ENCODE assay signal across 11 mouse cellular contexts in genomic region chr6:49009161-49009555, GRCm38 (mm10). TPM values are rescaled to one million over a fixed set of nuclear protein-coding genes. Genes with fewer than 3 reads are reported as not detected.
A peak's percentile ranks its signal among the peaks of the same experiment; 100 is the strongest.
DNase-seq lines count a peak whose midpoint lies in the region; ATAC-seq and TF ChIP-seq lines count a peak whose summit lies in the region.
"Had no signal": no experiment of that assay in that cellular context is flagged by ENCODE, and none has a peak within 500 bp of the region (broad histone marks: within the 10 kb centered on the region; RNA-seq: fewer than 3 reads in every experiment).

No protein-coding gene starts in this region.

- H3K4me3 ChIP-seq in forebrain, embryonic 11.5 days (ENCODE audit: low read depth, low read length) = no peak overlapping the region
- H3K4me3 ChIP-seq in forebrain, embryonic 16.5 days (replicated peaks; ENCODE audit: low read length) = no peak overlapping the region
- H3K4me3 ChIP-seq in liver, postnatal 0 days (ENCODE audit: low read depth, low read length) = no peak overlapping the region
- no peak overlapping the region for H3K4me3 ChIP-seq in hindbrain, embryonic 16.5 days (ENCODE audit: low read length)

- peak overlapping the region; percentile 39; the same call in 1 of the 2 replicates for H3K4me2 ChIP-seq in forebrain, embryonic 11.5 days (ENCODE audit: low read depth, low read length, severe bottlenecking)
- H3K4me2 ChIP-seq in forebrain, embryonic 16.5 days (ENCODE audit: low read length) = no peak overlapping the region
- H3K4me2 ChIP-seq in liver, postnatal 0 days (ENCODE audit: low read depth, low read length) = peak overlapping the region; percentile 65
- peak overlapping the region; percentile 61 for H3K4me2 ChIP-seq in hindbrain, embryonic 16.5 days (ENCODE audit: low read length)

- 28% methylated on average over 7 of the region's 7 CpGs for whole genome bisulfite sequencing in forebrain, embryonic 11.5 days
- 7% methylated on average over 7 of the region's 7 CpGs for WGBS in forebrain, embryonic 16.5 days
- 55% methylated on average over 7 of the region's 7 CpGs for WGBS in liver, postnatal 0 days (ENCODE audit: insufficient replicate concordance)
- WGBS in hindbrain, embryonic 16.5 days = 42% methylated on average over 7 of the region's 7 CpGs

- H3K36me3 ChIP-seq in forebrain, embryonic 11.5 days (ENCODE audit: control insufficient read depth, insufficient read depth, low read length) = no peaks in the 10 kb centered on the region
- no peaks in the 10 kb centered on the region for H3K36me3 ChIP-seq in forebrain, embryonic 16.5 days (ENCODE audit: control insufficient read depth, insufficient read depth)
- no peaks in the 10 kb centered on the region for H3K36me3 ChIP-seq in liver, postnatal 0 days (replicated peaks; ENCODE audit: insufficient read depth, low read length)
- H3K36me3 ChIP-seq in hindbrain, embryonic 16.5 days (ENCODE audit: control insufficient read depth, insufficient read depth, low read length) = no peaks in the 10 kb centered on the region

- no peak for DNase-seq in forebrain, embryonic 11.5 days (ENCODE audit: low spot score)
- no peak for DNase-seq in liver, postnatal 0 days
- DNase-seq in liver = no peak
- DNase-seq in naive thymus-derived CD4-positive, alpha-beta T cell, adult 2 months (ENCODE audit: low read depth) = peak; percentile 20
- no peak for DNase-seq in adrenal gland, postnatal 10 days
- no peak for DNase-seq in cerebellum, adult 11 months

- H3K27ac ChIP-seq in forebrain, embryonic 11.5 days (ENCODE audit: low read depth, low read length) = no peak overlapping the region
- no peak overlapping the region for H3K27ac ChIP-seq in forebrain, embryonic 16.5 days (ENCODE audit: low read length)
- no peak overlapping the region for H3K27ac ChIP-seq in liver, postnatal 0 days (ENCODE audit: low read depth)
- no peak overlapping the region for H3K27ac ChIP-seq in hindbrain, embryonic 16.5 days (ENCODE audit: low read depth, low read length)

- no peak overlapping the region for H3K9ac ChIP-seq in forebrain, embryonic 11.5 days (ENCODE audit: low read length)
- H3K9ac ChIP-seq in forebrain, embryonic 16.5 days (replicated peaks; ENCODE audit: low read depth, low read length) = no peak overlapping the region
- no peak overlapping the region for H3K9ac ChIP-seq in liver, postnatal 0 days (replicated peaks)
- H3K9ac ChIP-seq in hindbrain, embryonic 16.5 days (ENCODE audit: low read depth, low read length) = no peak overlapping the region

- H3K4me1 ChIP-seq in forebrain, embryonic 11.5 days (replicated peaks; ENCODE audit: control insufficient read depth, insufficient read depth, low read length) = no peaks in the 10 kb centered on the region
- H3K4me1 ChIP-seq in forebrain, embryonic 16.5 days (replicated peaks; ENCODE audit: control insufficient read depth, insufficient read depth, low read length) = peaks cover 8% of the 10 kb centered on the region
- H3K4me1 ChIP-seq in liver, postnatal 0 days (ENCODE audit: insufficient read depth) = 0 out of 2 replicates have a peak, but pooled peaks cover 5% of the 10 kb centered on the region
- peaks cover 9% of the 10 kb centered on the region for H3K4me1 ChIP-seq in hindbrain, embryonic 16.5 days (ENCODE audit: control insufficient read depth, insufficient read depth, low read depth, low read length)

- H3K9me3 ChIP-seq in forebrain, embryonic 11.5 days (ENCODE audit: control insufficient read depth, low read length) = peaks cover 3% of the 10 kb centered on the region; the same call in 1 of the 2 replicates
- H3K9me3 ChIP-seq in forebrain, embryonic 16.5 days (ENCODE audit: control insufficient read depth, low read length) = no peaks in the 10 kb centered on the region
- no peaks in the 10 kb centered on the region for H3K9me3 ChIP-seq in liver, postnatal 0 days (ENCODE audit: low read length)
- peaks cover 2% of the 10 kb centered on the region; the same call in 1 of the 2 replicates for H3K9me3 ChIP-seq in hindbrain, embryonic 16.5 days (ENCODE audit: control insufficient read depth, low read length)

- ATAC-seq in forebrain, embryonic 11.5 days (replicated peaks; ENCODE audit: low FRiP score) = peak; percentile 51; the same call in 1 of the 2 replicates
- no peak for ATAC-seq in forebrain, embryonic 16.5 days
- no peak for ATAC-seq in liver, postnatal 0 days
- ATAC-seq in hindbrain, embryonic 16.5 days = peak; percentile 42; the same call in 1 of the 2 replicates

- TF ChIP-seq EP300 in liver, postnatal 0 days (IDR thresholded peaks at IDR 0.05; ENCODE audit: low read depth) = no peak

- H3K27me3 ChIP-seq in forebrain, embryonic 11.5 days (ENCODE audit: control insufficient read depth, insufficient read depth, low read length) = no peaks in the 10 kb centered on the region
- H3K27me3 ChIP-seq in forebrain, embryonic 16.5 days (replicated peaks; ENCODE audit: control insufficient read depth, insufficient read depth, low read length) = no peaks in the 10 kb centered on the region
- no peaks in the 10 kb centered on the region for H3K27me3 ChIP-seq in liver, postnatal 0 days (ENCODE audit: insufficient read depth, low read length)
- H3K27me3 ChIP-seq in hindbrain, embryonic 16.5 days (replicated peaks; ENCODE audit: control insufficient read depth, insufficient read depth, low read length) = no peaks in the 10 kb centered on the region

- TF ChIP-seq CTCF in liver, postnatal 0 days (IDR thresholded peaks at IDR 0.05; ENCODE audit: low read depth) = no peak

RNA-seq across cellular contexts. Expression of gene Svs1, which starts 22.5 kb away (rescaled TPM):
- not detected in 2 replicates for polyA plus RNA-seq in forebrain, embryonic 11.5 days (2014; fragmentation: Nextera tagmentation; extraction: Ambion mirVana)
- polyA plus RNA-seq in forebrain, embryonic 16.5 days (2015; fragmentation: Nextera tagmentation; extraction: Ambion mirVana) = not detected in 2 replicates
- polyA plus RNA-seq in liver, postnatal 0 days (2015; fragmentation: Nextera tagmentation; extraction: Ambion mirVana) = not detected in 2 replicates
- not detected in 2 replicates for polyA plus RNA-seq in hindbrain, embryonic 16.5 days (2015; fragmentation: Nextera tagmentation; extraction: Ambion mirVana)
- total RNA-seq in adrenal gland, postnatal 10 days (2021) = not detected
- total RNA-seq: layer of hippocampus, postnatal 25 days; megakaryocyte progenitor cell, adult 5-6 weeks had no signal
- polyA plus RNA-seq: heart, postnatal 0 days had no signal

RNA-seq across cellular contexts. Expression of gene Gpnmb, which starts 27.2 kb away (rescaled TPM):
- polyA plus RNA-seq in forebrain, embryonic 11.5 days (2014; fragmentation: Nextera tagmentation; extraction: Ambion mirVana) = 0.51 and 1.1 TPM in 2 replicates
- 0.39 and 0.61 TPM in 2 replicates for polyA plus RNA-seq in forebrain, embryonic 16.5 days (2015; fragmentation: Nextera tagmentation; extraction: Ambion mirVana)
- polyA plus RNA-seq in liver, postnatal 0 days (2015; fragmentation: Nextera tagmentation; extraction: Ambion mirVana) = 0.52 and 0.53 TPM in 2 replicates
- polyA plus RNA-seq in hindbrain, embryonic 16.5 days (2015; fragmentation: Nextera tagmentation; extraction: Ambion mirVana) = 0.23 and 0.51 TPM in 2 replicates
- total RNA-seq in adrenal gland, postnatal 10 days (2021) = under 1 TPM; 0.55 to 0.84 TPM

RNA-seq across cellular contexts. Expression of gene Doxl2, which starts 34.4 kb away (rescaled TPM):
- not detected in 2 replicates for polyA plus RNA-seq in forebrain, embryonic 11.5 days (2014; fragmentation: Nextera tagmentation; extraction: Ambion mirVana)
- polyA plus RNA-seq in forebrain, embryonic 16.5 days (2015; fragmentation: Nextera tagmentation; extraction: Ambion mirVana) = not detected in 2 replicates
- polyA plus RNA-seq in liver, postnatal 0 days (2015; fragmentation: Nextera tagmentation; extraction: Ambion mirVana) = not detected in 2 replicates
- polyA plus RNA-seq in hindbrain, embryonic 16.5 days (2015; fragmentation: Nextera tagmentation; extraction: Ambion mirVana) = not detected in 2 replicates
- not detected for total RNA-seq in adrenal gland, postnatal 10 days (2021)
- total RNA-seq: layer of hippocampus, postnatal 25 days; megakaryocyte progenitor cell, adult 5-6 weeks had no signal
- polyA plus RNA-seq: heart, postnatal 0 days had no signal

Comparison
In these comparisons a context has a peak if more than half of its experiments do, and no peak if none do; other contexts are left out.
1. ATAC-seq: peak in forebrain, embryonic 11.5 days (single experiment) and hindbrain, embryonic 16.5 days (single experiment); none in forebrain, embryonic 16.5 days (single experiment) and liver, postnatal 0 days (single experiment).